Mouse (Mus musculus): ENCODE measurements around the gene Chtf18. TPM values are rescaled to one million over a fixed set of nuclear protein-coding genes. Genes with fewer than 3 reads are reported as not detected.
A peak's percentile ranks its signal among the peaks of the same experiment; 100 is the strongest.

The Chtf18 gene
- total and polyA plus RNA-seq, 3 experiments = 35.5 to 71.1 TPM; not detected in 1

DNA sequence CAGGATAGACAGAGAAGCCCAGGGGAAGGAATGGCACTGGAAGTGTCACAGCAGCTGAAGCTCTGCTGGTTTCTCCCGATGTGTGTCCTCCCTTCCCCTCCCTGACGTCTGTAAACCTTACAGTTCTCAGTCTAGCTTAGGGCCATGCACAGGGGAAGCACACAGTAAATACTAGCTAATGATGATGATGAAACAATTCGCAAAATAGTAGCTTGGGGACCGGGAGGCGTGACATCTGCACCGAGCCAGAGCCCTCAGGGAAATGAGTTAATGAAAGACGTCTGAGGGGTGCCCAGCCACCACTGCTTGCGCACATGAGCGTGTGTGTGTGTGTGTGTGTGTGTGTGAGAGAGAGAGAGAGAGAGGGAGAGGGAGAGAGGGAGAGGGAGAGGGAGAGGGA, 42.1 kb upstream of the Chtf18 start:
- Histone ChIP-seq H3K27me3 (ENCODE audit: control insufficient read depth in 1 of 2, insufficient read depth in 2 of 2, low read length in 2 of 2) (peaks cover 8 to 11% of the 10 kb centered on the region in 2 experiments), H3K9ac (ENCODE audit: control insufficient read depth, low read depth, low read length, poor library complexity, severe bottlenecking) (peak overlapping the region; percentile 45; the same call in 1 of the 2 replicates), H3K4me3 (ENCODE audit: control insufficient read depth in 1 of 2, insufficient read depth in 1 of 2, low read depth in 2 of 2, low read length in 2 of 2) (peak overlapping the region; percentile 16 to 25; a peak in 2 of 4 replicates), H3K36me3 (ENCODE audit: control insufficient read depth in 1 of 2, insufficient read depth in 2 of 2, low read length in 2 of 2) (no peaks in the 10 kb centered on the region), H3K4me1 (ENCODE audit: control insufficient read depth in 1 of 2, insufficient read depth in 2 of 2, low read length in 2 of 2) (peaks cover 0 to 6% of the 10 kb centered on the region in 2 experiments; a peak in 3 of 4 replicates), H3K9me3 (replicated peaks; ENCODE audit: insufficient read depth, low read length) (no peaks in the 10 kb centered on the region), H3K79me2 (ENCODE audit: control insufficient read depth, insufficient read depth, low read length, poor library complexity) (peaks cover 6% of the 10 kb centered on the region), H3K27ac (ENCODE audit: control insufficient read depth, low read depth, low read length) (no peak overlapping the region)
- TF ChIP-seq GATA1 (IDR thresholded peaks at IDR 0.05; ENCODE audit: low read depth, low read length) (no peak), E2F4 (IDR thresholded peaks at IDR 0.05; ENCODE audit: borderline replicate concordance, low read depth, low read length) (no peak), TAL1 (IDR thresholded peaks at IDR 0.05; ENCODE audit: low read length) (no peak), CHD2 (IDR thresholded peaks at IDR 0.05; ENCODE audit: low read length) (no peak), ETS1 (IDR thresholded peaks at IDR 0.05; ENCODE audit: low read depth, low read length) (no peak), TBP (IDR thresholded peaks at IDR 0.05; ENCODE audit: low read depth, low read length) (no peak), MAFK (IDR thresholded peaks at IDR 0.05; ENCODE audit: borderline replicate concordance, low read depth, low read length) (no peak), RAD21 (IDR thresholded peaks at IDR 0.05; ENCODE audit: low read depth, low read length) (no peak), JUND (IDR thresholded peaks at IDR 0.05; ENCODE audit: low read depth, low read length) (no peak), ZNF384 (IDR thresholded peaks at IDR 0.05; ENCODE audit: low read depth, low read length) (no peak), GABPA (IDR thresholded peaks at IDR 0.05; ENCODE audit: low read depth, low read length) (no peak), POLR2AphosphoS5 (IDR thresholded peaks at IDR 0.05; ENCODE audit: borderline replicate concordance, low read depth, low read length) (no peak), RCOR1 (IDR thresholded peaks at IDR 0.05; ENCODE audit: low read depth, low read length) (no peak)
- DNase-seq (ENCODE audit: low read depth, low spot score) = no peak

- Histone ChIP-seq H3K4me1 (ENCODE audit: control insufficient read depth in 1 of 2, insufficient read depth in 2 of 2, low read length in 2 of 2) (no peaks in the 10 kb centered on the region; a peak in 2 of 4 replicates), H3K9ac (ENCODE audit: control insufficient read depth, low read depth, low read length, poor library complexity, severe bottlenecking) (no peak overlapping the region), H3K79me2 (ENCODE audit: control insufficient read depth, insufficient read depth, low read length, poor library complexity) (no peaks in the 10 kb centered on the region), H3K4me3 (ENCODE audit: control insufficient read depth in 1 of 2, insufficient read depth in 1 of 2, low read depth in 2 of 2, low read length in 2 of 2) (no peak overlapping the region), H3K27me3 (ENCODE audit: control insufficient read depth in 1 of 2, insufficient read depth in 2 of 2, low read length in 2 of 2) (peaks cover 14 to 17% of the 10 kb centered on the region in 2 experiments), H3K36me3 (ENCODE audit: control insufficient read depth in 1 of 2, insufficient read depth in 2 of 2, low read length in 2 of 2) (no peaks in the 10 kb centered on the region), H3K9me3 (replicated peaks; ENCODE audit: insufficient read depth, low read length) (no peaks in the 10 kb centered on the region), H3K27ac (ENCODE audit: control insufficient read depth, low read depth, low read length) (no peak overlapping the region)
- no peak for DNase-seq (ENCODE audit: low read depth, low spot score)
- no peak for TF ChIP-seq E2F4 (IDR thresholded peaks at IDR 0.05; ENCODE audit: borderline replicate concordance, low read depth, low read length)
- no peak for TF ChIP-seq BHLHE40 (IDR thresholded peaks at IDR 0.05; ENCODE audit: borderline replicate concordance, low read depth, low read length)
- TF ChIP-seq CHD2 (IDR thresholded peaks at IDR 0.05; ENCODE audit: low read length) = no peak
- TF ChIP-seq NELFE (IDR thresholded peaks at IDR 0.05; ENCODE audit: low read depth, low read length) = no peak
- no peak for TF ChIP-seq ELF1 (IDR thresholded peaks at IDR 0.05; ENCODE audit: low read depth, low read length)
- TF ChIP-seq GABPA (IDR thresholded peaks at IDR 0.05; ENCODE audit: low read depth, low read length) = no peak
- TF ChIP-seq MEF2A (IDR thresholded peaks at IDR 0.05; ENCODE audit: extremely low read depth, insufficient replicate concordance, low read depth, low read length, poor library complexity, severe bottlenecking) = no peak
- no peak for TF ChIP-seq RCOR1 (IDR thresholded peaks at IDR 0.05; ENCODE audit: low read depth, low read length)
- no peak for TF ChIP-seq POLR2A (IDR thresholded peaks at IDR 0.05; ENCODE audit: control insufficient read depth in 1 of 2, insufficient read depth in 1 of 2, low read depth in 1 of 2, low read length in 2 of 2, poor library complexity in 1 of 2)
- TF ChIP-seq GATA1 (IDR thresholded peaks at IDR 0.05; ENCODE audit: low read depth, low read length) = no peak
- TF ChIP-seq MAX (IDR thresholded peaks at IDR 0.05; ENCODE audit: low read length) = no peak
- TF ChIP-seq CTCF (IDR thresholded peaks at IDR 0.05 in 2 of 3, conservative IDR thresholded peaks at IDR 0.05 in 1 of 3; ENCODE audit: control insufficient read depth in 1 of 3, insufficient read depth in 1 of 3, low read depth in 2 of 3, low read length in 3 of 3, poor library complexity in 1 of 3, severe bottlenecking in 1 of 3) = no peak
- TF ChIP-seq MAZ (IDR thresholded peaks at IDR 0.05; ENCODE audit: low read depth, low read length) = no peak
- TF ChIP-seq ETS1 (IDR thresholded peaks at IDR 0.05; ENCODE audit: low read depth, low read length) = no peak
- TF ChIP-seq MAFK (IDR thresholded peaks at IDR 0.05; ENCODE audit: borderline replicate concordance, low read depth, low read length) = no peak
- no peak for TF ChIP-seq JUND (IDR thresholded peaks at IDR 0.05; ENCODE audit: low read depth, low read length)
- no peak for TF ChIP-seq USF2 (IDR thresholded peaks at IDR 0.05; ENCODE audit: borderline replicate concordance in 1 of 2, insufficient read depth in 1 of 2, low read depth in 1 of 2, low read length in 2 of 2)
- no peak for TF ChIP-seq MYB (IDR thresholded peaks at IDR 0.05; ENCODE audit: low read depth, low read length)
These were observed 38.7 kb upstream of the Chtf18 start for GRCm38 (mm10) chr17:25765886-25766285.
